Mouse (Mus musculus): Measurements from ENCODE around the gene Zfp451. TPM values are rescaled to one million over a fixed set of nuclear protein-coding genes. Genes with fewer than 3 reads are reported as not detected.
A peak's percentile ranks its signal among the peaks of the same experiment; 100 is the strongest.
"Not testable (repeated sequence)": the region's sequence is repeated elsewhere in the genome, so short reads cannot be mapped to it uniquely, and the experiment has no call there.

Gene Zfp451
- polyA plus RNA-seq, 1 experiment from 2014 or later = 29.2 TPM

GRCm38 (mm10) chr1:33754965-33755735, 59.2 kb downstream of the Zfp451 start:
- H3K4me1 ChIP-seq (replicated peaks) = peaks cover 21% of the 10 kb centered on the region
- no peak overlapping the region for H3K4me3 ChIP-seq
- H3K27ac ChIP-seq = no peak overlapping the region
- H3K36me3 ChIP-seq = peaks cover 10% of the 10 kb centered on the region
- no peaks in the 10 kb centered on the region for H3K27me3 ChIP-seq (ENCODE audit: insufficient read depth, poor library complexity, severe bottlenecking)
- WGBS = 91% methylated on average over 21 of the region's 21 CpGs
- DNase-seq (ENCODE audit: low spot score) = no peak
- H3K9me3 ChIP-seq = no peaks in the 10 kb centered on the region

- H3K9me3 ChIP-seq = no peaks in the 10 kb centered on the region
- DNase-seq (ENCODE audit: low spot score) = no peak
- no peak overlapping the region for H3K27ac ChIP-seq
- peaks cover 21% of the 10 kb centered on the region for H3K4me1 ChIP-seq (replicated peaks)
- H3K27me3 ChIP-seq (ENCODE audit: insufficient read depth, poor library complexity, severe bottlenecking) = no peaks in the 10 kb centered on the region
- WGBS = 95% methylated on average over 17 of the region's 17 CpGs
- H3K36me3 ChIP-seq = peaks cover 6% of the 10 kb centered on the region; the same call in 1 of the 2 replicates
- H3K4me3 ChIP-seq = no peak overlapping the region
These were observed 60.3 kb downstream of the Zfp451 start for GRCm38 (mm10) chr1:33754089-33754488.

- no peak for DNase-seq (ENCODE audit: low spot score)
- Histone ChIP-seq H3K4me1 (replicated peaks) (peaks cover 5% of the 10 kb centered on the region), H3K27ac (no peak overlapping the region), H3K27me3 (ENCODE audit: insufficient read depth, poor library complexity, severe bottlenecking) (no peaks in the 10 kb centered on the region), H3K4me3 (no peak overlapping the region), H3K9me3 (no peaks in the 10 kb centered on the region), H3K36me3 (peaks cover 34% of the 10 kb centered on the region)
- WGBS = 92% methylated on average over 10 of the region's 10 CpGs
These were observed 63.1 kb downstream of the Zfp451 start for GRCm38 (mm10) chr1:33751283-33751682.

- peaks cover 49% of the 10 kb centered on the region for H3K36me3 ChIP-seq
These were observed 64.7 kb downstream of the Zfp451 start for GRCm38 (mm10) chr1:33749709-33750108.

GRCm38 (mm10) chr1:33749109-33749508, 65.3 kb downstream of the Zfp451 start:
- no peaks in the 10 kb centered on the region for H3K9me3 ChIP-seq
- H3K36me3 ChIP-seq = peaks cover 53% of the 10 kb centered on the region
- no peak for DNase-seq (ENCODE audit: low spot score)
- H3K4me3 ChIP-seq = no peak overlapping the region
- 93% methylated on average over 11 of the region's 11 CpGs for WGBS
- H3K4me1 ChIP-seq (replicated peaks) = peaks cover 3% of the 10 kb centered on the region; the same call in 1 of the 2 replicates
- H3K27me3 ChIP-seq (ENCODE audit: insufficient read depth, poor library complexity, severe bottlenecking) = no peaks in the 10 kb centered on the region
- no peak overlapping the region for H3K27ac ChIP-seq

More at GRCm38 (mm10) chr1:33749709-33750108, 64.7 kb downstream of the Zfp451 start:
- 96% methylated on average over 4 of the region's 4 CpGs for WGBS
- H3K27ac ChIP-seq; H3K27me3 ChIP-seq (ENCODE audit: insufficient read depth, poor library complexity, severe bottlenecking); H3K4me1 ChIP-seq (replicated peaks); H3K4me3 ChIP-seq; H3K9me3 ChIP-seq; DNase-seq (ENCODE audit: low spot score): not testable (repeated sequence)

GRCm38 (mm10) chr1:33745901-33746300, 68.5 kb downstream of the Zfp451 start:
- H3K4me1 ChIP-seq (replicated peaks) = peaks cover 3% of the 10 kb centered on the region; the same call in 1 of the 2 replicates
- H3K27me3 ChIP-seq (ENCODE audit: insufficient read depth, poor library complexity, severe bottlenecking) = no peaks in the 10 kb centered on the region
- 95% methylated on average over 4 of the region's 4 CpGs for WGBS
- H3K4me3 ChIP-seq = no peak overlapping the region
- H3K27ac ChIP-seq = no peak overlapping the region
- DNase-seq (ENCODE audit: low spot score) = no peak
- peaks cover 61% of the 10 kb centered on the region for H3K36me3 ChIP-seq
- H3K9me3 ChIP-seq = no peaks in the 10 kb centered on the region

GRCm38 (mm10) chr1:33744815-33745214, 69.6 kb downstream of the Zfp451 start:
- not testable (repeated sequence) for DNase-seq (ENCODE audit: low spot score); H3K9me3 ChIP-seq; H3K27ac ChIP-seq; H3K27me3 ChIP-seq (ENCODE audit: insufficient read depth, poor library complexity, severe bottlenecking); H3K4me3 ChIP-seq; H3K4me1 ChIP-seq (replicated peaks)
- H3K36me3 ChIP-seq = peaks cover 72% of the 10 kb centered on the region
- WGBS = 94% methylated on average over 9 of the region's 9 CpGs

GRCm38 (mm10) chr1:33742903-33743302, 71.5 kb downstream of the Zfp451 start:
- peaks cover 3% of the 10 kb centered on the region; the same call in 1 of the 2 replicates for H3K4me1 ChIP-seq (replicated peaks)
- peak; percentile 40 for DNase-seq (ENCODE audit: low spot score)
- no peak overlapping the region for H3K27ac ChIP-seq
- no peaks in the 10 kb centered on the region for H3K9me3 ChIP-seq
- peaks cover 77% of the 10 kb centered on the region for H3K36me3 ChIP-seq
- WGBS = 22% methylated on average over 8 of the region's 8 CpGs
- no peaks in the 10 kb centered on the region for H3K27me3 ChIP-seq (ENCODE audit: insufficient read depth, poor library complexity, severe bottlenecking)
- H3K4me3 ChIP-seq = no peak overlapping the region

GRCm38 (mm10) chr1:33739302-33739701, 75.1 kb downstream of the Zfp451 start:
- Histone ChIP-seq H3K4me3 (no peak overlapping the region), H3K9me3 (no peaks in the 10 kb centered on the region), H3K4me1 (replicated peaks) (no peaks in the 10 kb centered on the region), H3K27me3 (ENCODE audit: insufficient read depth, poor library complexity, severe bottlenecking) (no peaks in the 10 kb centered on the region), H3K36me3 (peaks cover 78% of the 10 kb centered on the region), H3K27ac (no peak overlapping the region)
- 44% methylated on average over 12 of the region's 12 CpGs for WGBS
- peak; percentile 72 for DNase-seq (ENCODE audit: low spot score)

GRCm38 (mm10) chr1:33738681-33739278, 75.6 kb downstream of the Zfp451 start:
- peaks cover 81% of the 10 kb centered on the region for H3K36me3 ChIP-seq
- DNase-seq (ENCODE audit: low spot score) = no peak
- H3K27me3 ChIP-seq (ENCODE audit: insufficient read depth, poor library complexity, severe bottlenecking) = no peaks in the 10 kb centered on the region
- H3K27ac ChIP-seq = no peak overlapping the region
- no peaks in the 10 kb centered on the region for H3K4me1 ChIP-seq (replicated peaks)
- H3K4me3 ChIP-seq = no peak overlapping the region
- WGBS = 90% methylated on average over 11 of the region's 11 CpGs
- no peaks in the 10 kb centered on the region for H3K9me3 ChIP-seq

- Histone ChIP-seq H3K27me3 (ENCODE audit: insufficient read depth, poor library complexity, severe bottlenecking) (no peaks in the 10 kb centered on the region), H3K4me3 (no peak overlapping the region), H3K27ac (no peak overlapping the region), H3K9me3 (no peaks in the 10 kb centered on the region), H3K4me1 (replicated peaks) (no peaks in the 10 kb centered on the region), H3K36me3 (peaks cover 86% of the 10 kb centered on the region)
- no peak for DNase-seq (ENCODE audit: low spot score)
- WGBS = 95% methylated on average over 11 of the region's 11 CpGs
These were observed 76.1 kb downstream of the Zfp451 start for GRCm38 (mm10) chr1:33738281-33738680.

- WGBS = 80% methylated on average over 5 of the region's 5 CpGs
- Histone ChIP-seq H3K36me3 (peaks cover 98% of the 10 kb centered on the region), H3K4me1 (replicated peaks) (no peaks in the 10 kb centered on the region)
These were observed 80.3 kb downstream of the Zfp451 start for GRCm38 (mm10) chr1:33734001-33734685.

GRCm38 (mm10) chr1:33733044-33733443, 81.4 kb downstream of the Zfp451 start:
- WGBS = 94% methylated on average over 9 of the region's 9 CpGs
- no peaks in the 10 kb centered on the region for H3K9me3 ChIP-seq
- no peak for DNase-seq (ENCODE audit: low spot score)
- H3K4me3 ChIP-seq = no peak overlapping the region
- H3K27ac ChIP-seq = no peak overlapping the region
- no peaks in the 10 kb centered on the region for H3K4me1 ChIP-seq (replicated peaks)
- H3K27me3 ChIP-seq (ENCODE audit: insufficient read depth, poor library complexity, severe bottlenecking) = no peaks in the 10 kb centered on the region
- peaks cover 99% of the 10 kb centered on the region for H3K36me3 ChIP-seq

More at GRCm38 (mm10) chr1:33734001-33734685, 80.3 kb downstream of the Zfp451 start:
- H3K9me3 ChIP-seq = no peaks in the 10 kb centered on the region
- DNase-seq (ENCODE audit: low spot score) = no peak
- H3K27me3 ChIP-seq (ENCODE audit: insufficient read depth, poor library complexity, severe bottlenecking) = no peaks in the 10 kb centered on the region
- H3K4me3 ChIP-seq = no peak overlapping the region
- H3K27ac ChIP-seq = no peak overlapping the region

Measured in hindbrain, embryonic 10.5 days (tissue).